ENCODE assay signal across 8 mouse cellular contexts in genomic region chr2:127143158-127144063, GRCm38 (mm10). TPM values are rescaled to one million over a fixed set of nuclear protein-coding genes. Genes with fewer than 3 reads are reported as not detected.
DNase-seq lines count a peak whose midpoint lies in the region; ATAC-seq lines count a peak whose summit lies in the region.

Itpripl1 (minus strand) TSS chr2:127143442.

- H3K4me3 ChIP-seq in hindbrain, embryonic 13.5 days, result peak within 1 kb of the TSS; percentile 55
- H3K4me3 ChIP-seq in megakaryocyte, embryonic 14.5 days (replicated peaks), result peak within 1 kb of the TSS; percentile 94

- H3K27me3 ChIP-seq in hindbrain, embryonic 13.5 days, result peaks cover 3% of the 10 kb centered on the region; the same call in 1 of the 2 replicates
- H3K27me3 ChIP-seq in megakaryocyte, embryonic 14.5 days (replicated peaks), result peaks cover 3% of the 10 kb centered on the region

- no peaks in the 10 kb centered on the region; the same call in 1 of the 2 replicates for H3K36me3 ChIP-seq in hindbrain, embryonic 13.5 days
- peaks cover 33% of the 10 kb centered on the region for H3K36me3 ChIP-seq in megakaryocyte, embryonic 14.5 days (replicated peaks; ENCODE audit: low read length)

- no peaks in the 10 kb centered on the region for H3K9me3 ChIP-seq in hindbrain, embryonic 13.5 days
- peaks cover 5% of the 10 kb centered on the region; the same call in 1 of the 2 replicates for H3K9me3 ChIP-seq in megakaryocyte, embryonic 14.5 days

- WGBS in hindbrain, embryonic 13.5 days, result 4% methylated on average over 31 of the region's 31 CpGs

- peak within 1 kb of the TSS; percentile 73 for H3K9ac ChIP-seq in hindbrain, embryonic 13.5 days

- DNase-seq in R1 (ENCODE audit: low read depth, low spot score), result peak; percentile 77
- peak; percentile 16 for DNase-seq in cerebellum, adult 8-10 months
- peak; percentile 79 for DNase-seq in gastrocnemius, adult 18-20 months (ENCODE audit: low spot score)
- DNase-seq in left cerebral cortex, postnatal 10 days (ENCODE audit: extremely low spot score in 1 of 2, low spot score in 2 of 2), result peak; percentile 30 to 84
- peak; percentile 48 for DNase-seq in right cerebral cortex, postnatal 4 days
- peak; percentile 77 to 82 for DNase-seq in urinary bladder, postnatal 4 days (ENCODE audit: low spot score in 2 of 2)

- H3K4me1 ChIP-seq in hindbrain, embryonic 13.5 days (replicated peaks), result peaks cover 21% of the 10 kb centered on the region
- peaks cover 27% of the 10 kb centered on the region for H3K4me1 ChIP-seq in megakaryocyte, embryonic 14.5 days

- ATAC-seq in hindbrain, embryonic 13.5 days (ENCODE audit: low FRiP score), result peak; percentile 84

- H3K4me2 ChIP-seq in hindbrain, embryonic 13.5 days, result peak within 1 kb of the TSS; percentile 93

- intact Hi-C loops in left cerebral cortex, postnatal 10 days (cut with DNase I), result no loop called here

- no peak within 1 kb of the TSS for H3K27ac ChIP-seq in hindbrain, embryonic 13.5 days

RNA-seq across cellular contexts. Expression of gene Itpripl1, which starts in this region (rescaled TPM):
- 1 to 10 TPM; 3.6 to 7.6 TPM for total RNA-seq in gastrocnemius, adult 18-20 months (2021)
- polyA plus RNA-seq in hindbrain, embryonic 13.5 days (2015; fragmentation: Nextera tagmentation; extraction: Ambion mirVana), result 11.4 and 13.1 TPM in 2 replicates
- 1 to 10 TPM; 5.7 to 6.8 TPM for total RNA-seq in left cerebral cortex, postnatal 10 days (2021)
- 1.4 TPM in 1 of 2 replicates, not detected in the other for polyA plus RNA-seq in megakaryocyte, embryonic 14.5 days (2012; ENCODE audit: insufficient read depth, low replicate concordance)

Comparison
In these comparisons a context has a peak if more than half of its experiments do, and no peak if none do; other contexts are left out.
1. DNase-seq: peak in every context shown above with its lines; median percentile 80 in urinary bladder, postnatal 4 days; 79 in gastrocnemius, adult 18-20 months; 77 in R1; 57 in left cerebral cortex, postnatal 10 days; 48 in right cerebral cortex, postnatal 4 days; 16 in cerebellum, adult 8-10 months.